ENCODE assay signal across 14 mouse cellular contexts in genomic region chr7:76661072-76661471, GRCm38 (mm10).
DNase-seq lines count a peak whose midpoint lies in the region; ATAC-seq and TF ChIP-seq lines count a peak whose summit lies in the region.
"Had no signal": no experiment of that assay in that cellular context is flagged by ENCODE, and none has a peak within 500 bp of the region (broad histone marks: within the 10 kb centered on the region; RNA-seq: fewer than 3 reads in every experiment).

No protein-coding gene starts in this region.

- no peak overlapping the region for H3K27ac ChIP-seq in heart, embryonic 11.5 days (ENCODE audit: low read depth, low read length)
- peak overlapping the region; percentile 9; the same call in 1 of the 2 replicates for H3K27ac ChIP-seq in lung, embryonic 16.5 days (ENCODE audit: low read length)
- H3K27ac ChIP-seq: liver, embryonic 15.5 days had no signal

- peak; percentile 67 to 68 for DNase-seq in heart, adult 18-20 months
- no peak for DNase-seq in lung, adult 2 months
- peak; percentile 61 to 64 for DNase-seq in heart, adult 9 months (ENCODE audit: low spot score in 2 of 2)
- DNase-seq in skeletal muscle tissue, adult 2 months (ENCODE audit: low read depth, low spot score) = peak; percentile 30
- no peak for DNase-seq in thymus, postnatal 0 days (ENCODE audit: low spot score)
- DNase-seq in left cerebral cortex, adult 11 months (ENCODE audit: low spot score) = no peak
- DNase-seq: cerebellum, postnatal 25 days; thymus, postnatal 25 days had no signal

- no peaks in the 10 kb centered on the region for H3K4me1 ChIP-seq in heart, embryonic 11.5 days (ENCODE audit: control insufficient read depth, insufficient read depth, low read length)
- H3K4me1 ChIP-seq in lung, embryonic 16.5 days (replicated peaks; ENCODE audit: control insufficient read depth, insufficient read depth, low read length) = no peaks in the 10 kb centered on the region; the same call in 1 of the 2 replicates
- H3K4me1 ChIP-seq in lung, adult 2 months (ENCODE audit: control insufficient read depth, insufficient read depth, low read length) = no peaks in the 10 kb centered on the region
- H3K4me1 ChIP-seq: liver, embryonic 15.5 days had no signal

- no peak overlapping the region for H3K4me3 ChIP-seq in heart, embryonic 11.5 days (ENCODE audit: low read depth, low read length)
- H3K4me3 ChIP-seq in lung, embryonic 16.5 days (ENCODE audit: low read length) = no peak overlapping the region
- H3K4me3 ChIP-seq in lung, adult 2 months (replicated peaks; ENCODE audit: extremely low read depth, low read depth, low read length) = no peak overlapping the region
- H3K4me3 ChIP-seq: erythroblast, embryonic 14.5 days; liver, embryonic 15.5 days had no signal

- no peaks in the 10 kb centered on the region for H3K9me3 ChIP-seq in heart, embryonic 11.5 days (replicated peaks; ENCODE audit: control insufficient read depth, low read length)
- no peaks in the 10 kb centered on the region for H3K9me3 ChIP-seq in lung, embryonic 16.5 days (ENCODE audit: control insufficient read depth, low read length)
- H3K9me3 ChIP-seq: liver, embryonic 15.5 days had no signal

- no peaks in the 10 kb centered on the region for H3K36me3 ChIP-seq in heart, embryonic 11.5 days (ENCODE audit: control insufficient read depth, insufficient read depth, low read length)
- H3K36me3 ChIP-seq in lung, embryonic 16.5 days (ENCODE audit: control insufficient read depth, insufficient read depth, low read length) = no peaks in the 10 kb centered on the region
- H3K36me3 ChIP-seq: liver, embryonic 15.5 days had no signal

- no peak for TF ChIP-seq CTCF in lung, adult 2 months (IDR thresholded peaks at IDR 0.05; ENCODE audit: insufficient read depth, low read length)

- no peak for TF ChIP-seq POLR2A in lung, adult 2 months (IDR thresholded peaks at IDR 0.05; ENCODE audit: borderline replicate concordance, extremely low read depth, low read depth, low read length)

- no peak overlapping the region for H3K4me2 ChIP-seq in heart, embryonic 11.5 days
- no peak overlapping the region for H3K4me2 ChIP-seq in lung, embryonic 16.5 days (ENCODE audit: low read depth, low read length)
- H3K4me2 ChIP-seq: liver, embryonic 15.5 days; midbrain, embryonic 11.5 days had no signal

- H3K9ac ChIP-seq in heart, embryonic 11.5 days (ENCODE audit: low read depth, low read length) = no peak overlapping the region
- H3K9ac ChIP-seq in lung, embryonic 16.5 days (ENCODE audit: low read length) = no peak overlapping the region
- H3K9ac ChIP-seq: liver, embryonic 15.5 days had no signal

- ATAC-seq in heart, embryonic 11.5 days (replicated peaks; ENCODE audit: insufficient number of reproducible peaks, low FRiP score, low TSS enrichment) = no peak
- ATAC-seq in lung, embryonic 16.5 days (ENCODE audit: low read depth) = peak; percentile 98
- ATAC-seq: activated CD4-positive, CD25-positive, alpha-beta regulatory T cell, adult 4 months had no signal

- WGBS in heart, embryonic 11.5 days (ENCODE audit: insufficient replicate concordance) = 73% methylated on average over 5 of the region's 5 CpGs
- 20% methylated on average over 5 of the region's 5 CpGs for WGBS in lung, embryonic 16.5 days
- WGBS in lung, adult 2 months = 41% methylated on average over 5 of the region's 5 CpGs

- H3K27me3 ChIP-seq in heart, embryonic 11.5 days (ENCODE audit: control insufficient read depth, insufficient read depth, low read length) = no peaks in the 10 kb centered on the region
- no peaks in the 10 kb centered on the region for H3K27me3 ChIP-seq in lung, embryonic 16.5 days (ENCODE audit: control insufficient read depth, insufficient read depth, low read depth, low read length)
- H3K27me3 ChIP-seq: liver, embryonic 15.5 days had no signal

Comparison
In these comparisons a context has a peak if more than half of its experiments do, and no peak if none do; other contexts are left out.
1. DNase-seq: peak in heart, adult 18-20 months (2 of 2), heart, adult 9 months (2 of 2) and skeletal muscle tissue, adult 2 months (single experiment); none in lung, adult 2 months (single experiment), thymus, postnatal 0 days (single experiment) and left cerebral cortex, adult 11 months (single experiment).